Mouse (Mus musculus): ENCODE results near the gene Lrmp. TPM values are rescaled to one million over a fixed set of nuclear protein-coding genes. Genes with fewer than 3 reads are reported as not detected.

Lrmp gene
- 12.3 and 15.2 TPM in 2 replicates for polyA plus RNA-seq (2012; rRNA removed)

DNA sequence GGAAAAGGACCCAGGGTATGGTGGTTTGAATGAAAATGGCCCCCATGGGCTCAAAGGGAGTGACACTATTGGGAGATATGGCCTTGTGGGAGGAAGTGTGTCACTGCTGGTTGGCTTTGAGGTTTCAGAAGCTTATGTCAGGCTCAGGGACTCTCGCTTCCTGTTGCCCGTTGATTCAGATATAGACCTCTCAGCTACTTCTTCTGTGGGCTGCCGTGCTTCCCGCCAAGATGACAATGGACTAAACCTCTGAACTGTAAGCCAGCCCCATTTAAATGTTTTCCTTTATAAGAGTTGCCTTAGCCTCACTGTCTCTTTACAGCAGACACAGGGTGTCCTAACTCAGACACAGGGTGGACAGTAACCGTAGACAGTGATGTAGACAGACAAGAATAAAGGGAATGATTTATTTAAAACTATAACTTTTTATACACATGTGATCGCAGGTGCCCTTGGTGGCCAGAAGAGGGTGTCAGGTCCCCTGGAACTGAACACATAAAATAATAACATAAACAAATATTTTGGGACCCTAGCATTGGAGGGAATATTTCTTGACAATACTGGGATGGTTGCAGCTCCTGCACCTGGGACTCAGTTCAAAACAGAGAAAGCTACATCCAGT is at the start of gene Lrmp:
Gene Lrmp, plus strand, starts transcription at position 178 of the 622 bp plus-strand sequence.
- DNase-seq: no peak
- Histone ChIP-seq H3K4me1 (ENCODE audit: control insufficient read depth, insufficient read depth, low read length) (no peaks in the 10 kb centered on the region), H3K4me3 (replicated peaks; ENCODE audit: extremely low read depth, low read depth, low read length) (no peak within 1 kb of the TSS)
- WGBS: 63% methylated on average over 6 of the region's 6 CpGs
- TF ChIP-seq POLR2A (IDR thresholded peaks at IDR 0.05; ENCODE audit: borderline replicate concordance, extremely low read depth, low read depth, low read length) (no peak), CTCF (IDR thresholded peaks at IDR 0.05; ENCODE audit: insufficient read depth, low read length) (no peak)

DNA sequence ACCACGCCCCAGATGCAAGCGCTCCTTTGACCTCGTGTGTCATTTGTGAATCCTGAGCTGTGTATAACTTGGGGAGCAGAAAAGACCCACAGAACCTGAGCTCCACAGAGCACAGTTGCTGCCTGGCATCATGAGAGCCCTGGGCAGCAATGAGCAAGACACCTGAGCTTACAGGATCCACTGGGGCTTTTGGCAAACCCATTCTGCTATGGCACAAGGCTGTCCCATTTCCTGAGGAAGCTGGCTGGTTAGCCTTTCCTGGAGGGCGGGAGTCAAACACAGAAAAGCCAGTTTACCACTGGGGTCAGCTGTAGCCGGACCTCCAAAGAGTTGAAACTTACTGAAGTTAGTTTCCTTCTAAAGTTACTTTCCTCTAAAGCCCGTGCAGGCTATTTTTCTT is 49.0 kb upstream of the Lrmp start:
- 68% methylated on average over 6 of the region's 6 CpGs for WGBS
- TF ChIP-seq POLR2A (IDR thresholded peaks at IDR 0.05; ENCODE audit: borderline replicate concordance, extremely low read depth, low read depth, low read length) (no peak), CTCF (IDR thresholded peaks at IDR 0.05; ENCODE audit: insufficient read depth, low read length) (no peak)
- Histone ChIP-seq H3K4me1 (ENCODE audit: control insufficient read depth, insufficient read depth, low read length) (no peaks in the 10 kb centered on the region), H3K4me3 (replicated peaks; ENCODE audit: extremely low read depth, low read depth, low read length) (no peak overlapping the region)
- DNase-seq: no peak

DNA sequence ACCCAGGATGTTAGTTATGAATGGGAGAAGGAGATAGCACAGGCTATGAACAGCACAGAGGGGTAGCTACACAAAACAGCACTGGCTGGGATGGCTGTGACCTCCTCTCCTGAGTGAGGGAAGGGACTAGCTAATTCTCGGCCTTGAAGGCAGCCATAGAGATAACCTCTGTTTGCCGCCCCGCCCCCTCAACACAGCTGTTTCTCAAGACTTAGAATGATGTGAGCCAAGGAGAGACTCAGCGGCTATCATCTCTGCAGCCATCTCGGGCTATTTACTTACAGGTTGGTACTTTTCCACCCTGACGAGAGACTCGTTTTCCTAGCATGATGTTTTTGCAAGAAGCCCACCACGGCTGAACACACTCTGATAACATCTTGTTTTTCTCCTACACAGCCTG is 47.8 kb upstream of the Lrmp start:
- no peak overlapping the region for H3K4me3 ChIP-seq (replicated peaks; ENCODE audit: extremely low read depth, low read depth, low read length)
- no peak for DNase-seq
- H3K4me1 ChIP-seq (ENCODE audit: control insufficient read depth, insufficient read depth, low read length): no peaks in the 10 kb centered on the region
- 73% methylated on average over 8 of the region's 8 CpGs for WGBS
- TF ChIP-seq POLR2A (IDR thresholded peaks at IDR 0.05; ENCODE audit: borderline replicate concordance, extremely low read depth, low read depth, low read length) (no peak), CTCF (IDR thresholded peaks at IDR 0.05; ENCODE audit: insufficient read depth, low read length) (no peak)

DNA sequence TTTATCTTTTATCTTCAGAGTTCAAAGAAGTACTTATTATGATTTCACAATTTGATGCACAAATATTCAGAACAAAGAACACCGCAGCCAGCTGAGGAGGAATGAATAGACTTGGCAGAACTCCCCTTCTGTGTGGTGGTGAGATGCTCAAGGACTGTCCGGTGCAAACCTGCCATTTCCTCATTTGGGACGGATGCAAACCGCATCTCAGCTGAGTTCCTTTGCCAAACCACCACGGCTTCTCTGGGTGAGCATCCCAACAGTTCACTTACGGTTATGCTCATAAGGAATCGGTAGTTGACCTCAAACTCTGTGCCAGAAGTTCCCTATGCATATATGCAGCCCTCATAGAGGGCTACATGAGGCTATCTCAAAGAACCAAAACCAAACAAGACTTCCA is 46.1 kb upstream of the Lrmp start:
- Histone ChIP-seq H3K4me1 (ENCODE audit: control insufficient read depth, insufficient read depth, low read length) (no peaks in the 10 kb centered on the region), H3K4me3 (replicated peaks; ENCODE audit: extremely low read depth, low read depth, low read length) (no peak overlapping the region)
- TF ChIP-seq CTCF (IDR thresholded peaks at IDR 0.05; ENCODE audit: insufficient read depth, low read length) (no peak), POLR2A (IDR thresholded peaks at IDR 0.05; ENCODE audit: borderline replicate concordance, extremely low read depth, low read depth, low read length) (no peak)
- no peak for DNase-seq
- 83% methylated on average over 7 of the region's 7 CpGs for WGBS

DNA sequence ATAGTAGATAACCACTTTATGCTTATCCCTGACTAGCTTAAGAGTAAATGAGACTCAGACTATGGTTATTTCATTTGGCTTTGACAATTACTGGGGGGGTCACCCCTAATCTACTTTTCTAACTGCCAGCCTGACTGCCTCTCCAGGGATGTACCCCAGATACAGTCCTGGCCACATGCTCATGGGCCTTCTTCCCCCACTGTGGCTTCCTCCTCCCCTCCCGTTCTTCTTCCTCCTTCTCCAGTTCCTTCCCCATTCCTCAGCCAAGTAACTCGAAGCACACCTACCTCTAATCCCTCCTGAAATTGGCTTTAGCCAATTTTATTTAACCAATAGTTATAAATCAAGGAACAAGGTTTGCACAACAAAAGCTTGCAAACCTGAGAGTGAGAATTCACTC is 45.5 kb upstream of the Lrmp start:
- DNase-seq: no peak
- Histone ChIP-seq H3K4me3 (replicated peaks; ENCODE audit: extremely low read depth, low read depth, low read length) (no peak overlapping the region), H3K4me1 (ENCODE audit: control insufficient read depth, insufficient read depth, low read length) (no peaks in the 10 kb centered on the region)
- TF ChIP-seq POLR2A (IDR thresholded peaks at IDR 0.05; ENCODE audit: borderline replicate concordance, extremely low read depth, low read depth, low read length) (no peak), CTCF (IDR thresholded peaks at IDR 0.05; ENCODE audit: insufficient read depth, low read length) (no peak)
- 59% methylated on average over 2 of the region's 2 CpGs for WGBS

DNA sequence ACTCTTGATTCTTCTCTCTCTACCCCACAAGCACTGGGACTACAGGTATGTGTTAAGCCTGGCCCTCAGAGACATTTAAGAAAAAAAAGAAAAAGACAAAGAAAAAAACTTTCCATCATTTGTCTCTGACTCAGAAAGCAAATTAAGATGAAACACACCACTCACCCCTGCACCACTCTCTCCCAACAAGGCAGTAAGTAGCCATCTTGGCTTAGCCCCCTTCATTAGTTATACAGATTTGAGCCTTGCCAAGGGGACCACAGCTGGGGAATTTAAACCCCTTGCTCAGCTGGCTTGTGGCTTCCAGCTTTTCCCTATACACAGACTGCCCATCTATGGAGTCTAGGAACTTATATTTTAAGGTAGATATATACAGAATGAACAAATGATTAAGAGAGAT is 41.0 kb upstream of the Lrmp start:
- DNase-seq: no peak
- no peak overlapping the region for H3K4me3 ChIP-seq (replicated peaks; ENCODE audit: extremely low read depth, low read depth, low read length)
- TF ChIP-seq CTCF (IDR thresholded peaks at IDR 0.05; ENCODE audit: insufficient read depth, low read length) (no peak), POLR2A (IDR thresholded peaks at IDR 0.05; ENCODE audit: borderline replicate concordance, extremely low read depth, low read depth, low read length) (no peak)
- peaks cover 6% of the 10 kb centered on the region for H3K4me1 ChIP-seq (ENCODE audit: control insufficient read depth, insufficient read depth, low read length)

DNA sequence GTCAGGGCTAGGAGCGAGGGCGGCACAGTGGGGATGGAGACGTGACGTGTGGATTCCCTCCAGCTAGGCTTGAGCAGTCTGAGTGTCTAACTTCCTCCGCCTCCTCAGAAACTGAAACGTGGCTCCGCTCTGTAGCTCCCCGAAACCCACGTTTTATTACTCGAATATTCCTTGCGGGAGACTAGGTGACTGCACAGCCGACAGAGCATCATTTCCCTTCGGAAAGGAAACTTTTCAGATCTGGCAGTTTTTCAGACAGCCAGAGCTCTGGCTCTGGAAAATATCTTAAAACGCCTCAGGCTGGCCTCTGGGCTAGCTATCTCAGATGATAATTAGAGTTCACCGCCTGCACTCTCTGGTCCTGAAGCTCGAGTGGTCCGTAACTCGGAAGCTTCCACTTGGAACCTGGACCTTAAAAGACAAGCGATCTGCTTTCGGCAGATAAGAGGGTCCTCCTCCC is 40.3 kb upstream of the Lrmp start:
- 1% methylated on average over 20 of the region's 20 CpGs for WGBS
- no peak for TF ChIP-seq CTCF (IDR thresholded peaks at IDR 0.05; ENCODE audit: insufficient read depth, low read length)
- TF ChIP-seq POLR2A (IDR thresholded peaks at IDR 0.05; ENCODE audit: borderline replicate concordance, extremely low read depth, low read depth, low read length): no peak
- H3K4me3 ChIP-seq (replicated peaks; ENCODE audit: extremely low read depth, low read depth, low read length): no peak overlapping the region
- H3K4me1 ChIP-seq (ENCODE audit: control insufficient read depth, insufficient read depth, low read length): peaks cover 6% of the 10 kb centered on the region
- no peak for DNase-seq

DNA sequence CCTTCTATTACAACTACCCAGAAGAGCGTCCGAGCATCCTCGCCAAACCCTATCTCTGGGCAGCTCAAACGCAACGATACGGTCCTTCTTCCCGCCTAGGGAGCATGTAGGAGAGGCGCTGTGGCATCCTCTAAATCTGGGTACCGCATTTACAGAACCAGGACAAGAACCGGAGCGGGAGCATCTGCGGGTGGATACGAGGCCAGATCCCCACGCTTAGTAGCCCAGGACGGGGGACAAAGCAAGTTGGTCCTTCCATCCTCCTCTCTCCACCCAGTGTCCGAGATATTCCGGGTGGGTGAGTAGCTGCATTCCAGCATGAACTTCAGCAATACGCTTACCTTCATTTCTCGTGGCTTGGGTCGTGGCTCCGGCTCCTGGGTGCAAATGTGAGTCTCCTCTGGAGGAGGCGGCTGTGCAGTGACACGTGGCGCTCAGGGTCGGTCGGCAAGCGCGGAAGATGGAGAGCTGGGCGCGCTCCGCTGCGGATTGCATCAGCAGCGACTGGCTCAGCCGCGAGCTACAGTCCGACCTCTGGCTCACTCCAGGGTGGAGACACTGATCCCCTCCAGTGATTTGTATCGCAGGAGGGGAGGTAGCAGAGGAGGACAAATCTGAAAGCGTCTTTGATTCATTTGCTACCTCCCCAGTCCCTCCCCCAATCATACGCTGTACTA is 39.8 kb upstream of the Lrmp start, which contains the start of gene Bcat1:
Gene Bcat1, minus strand, starts transcription at position 637 of the 677 bp plus-strand sequence.
- Histone ChIP-seq H3K4me1 (ENCODE audit: control insufficient read depth, insufficient read depth, low read length) (peaks cover 6% of the 10 kb centered on the region), H3K4me3 (replicated peaks; ENCODE audit: extremely low read depth, low read depth, low read length) (no peak within 1 kb of the TSS)
- WGBS: 1% methylated on average over 39 of the region's 39 CpGs
- TF ChIP-seq POLR2A (IDR thresholded peaks at IDR 0.05; ENCODE audit: borderline replicate concordance, extremely low read depth, low read depth, low read length): no peak
- TF ChIP-seq CTCF (IDR thresholded peaks at IDR 0.05; ENCODE audit: insufficient read depth, low read length): no peak
- DNase-seq: no peak

DNA sequence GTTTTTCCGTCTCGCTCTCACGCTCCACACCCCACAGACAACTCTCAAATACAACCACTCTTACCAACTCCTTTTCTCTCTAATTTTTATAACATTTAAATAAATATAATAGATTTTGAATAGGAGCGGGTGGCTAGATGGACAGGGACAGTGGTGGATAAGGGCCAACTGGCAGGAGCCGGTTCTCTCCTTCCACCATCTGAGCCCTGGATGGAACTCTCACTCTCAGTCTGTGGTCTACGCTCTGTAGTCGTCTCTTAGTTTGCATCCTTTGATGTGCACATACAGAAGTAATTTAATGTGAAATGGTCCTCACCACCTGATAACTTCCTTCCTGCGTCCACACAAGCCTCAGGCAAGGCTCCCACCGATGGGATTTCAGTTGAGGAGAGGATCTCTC is 39.2 kb upstream of the Lrmp start:
- H3K4me3 ChIP-seq (replicated peaks; ENCODE audit: extremely low read depth, low read depth, low read length): no peak overlapping the region
- DNase-seq: no peak
- TF ChIP-seq POLR2A (IDR thresholded peaks at IDR 0.05; ENCODE audit: borderline replicate concordance, extremely low read depth, low read depth, low read length) (no peak), CTCF (IDR thresholded peaks at IDR 0.05; ENCODE audit: insufficient read depth, low read length) (no peak)
- peaks cover 6% of the 10 kb centered on the region for H3K4me1 ChIP-seq (ENCODE audit: control insufficient read depth, insufficient read depth, low read length)
- WGBS: 27% methylated on average over 9 of the region's 9 CpGs

Measured in lung, adult 2 months (tissue).